In the genomic region with DNA sequence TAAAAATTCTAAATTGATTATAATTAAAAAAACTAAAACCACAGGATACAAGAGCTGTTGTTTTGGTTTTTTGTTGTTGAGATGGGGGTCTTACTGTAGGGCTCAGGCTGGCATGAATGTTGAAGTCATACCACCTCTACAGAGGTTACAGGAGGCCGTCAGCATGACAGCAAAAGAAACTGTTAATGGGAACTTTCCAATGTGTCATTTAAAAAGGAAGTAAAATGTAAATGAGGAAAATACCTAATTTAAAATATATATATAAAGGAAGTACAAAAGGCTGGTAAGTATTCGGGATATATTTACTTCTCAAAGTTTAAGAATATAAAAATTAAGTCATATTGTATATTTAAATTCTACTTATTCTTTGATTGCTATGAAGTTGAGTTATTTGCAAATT, we compare ENCODE assay signal across 20 mouse cellular contexts.
DNase-seq lines count a peak whose midpoint lies in the region; ATAC-seq and TF ChIP-seq lines count a peak whose summit lies in the region.
"Had no signal": no experiment of that assay in that cellular context is flagged by ENCODE, and none has a peak within 500 bp of the region (broad histone marks: within the 10 kb centered on the region; RNA-seq: fewer than 3 reads in every experiment).

No protein-coding gene starts in this region.

- peaks cover 0 to 38% of the 10 kb centered on the region in 2 experiments; a peak in 2 of 4 replicates for H3K4me1 ChIP-seq in CH12.LX (ENCODE audit: control insufficient read depth in 1 of 2, insufficient read depth in 2 of 2)
- no peaks in the 10 kb centered on the region for H3K4me1 ChIP-seq in midbrain, postnatal 0 days (ENCODE audit: insufficient read depth, low read length)

- H3K9me3 ChIP-seq in CH12.LX (replicated peaks; ENCODE audit: low read length) = no peaks in the 10 kb centered on the region
- no peaks in the 10 kb centered on the region for H3K9me3 ChIP-seq in midbrain, postnatal 0 days (ENCODE audit: low read length)
- H3K9me3 ChIP-seq: G1E had no signal

- TF ChIP-seq RAD21 in CH12.LX (IDR thresholded peaks at IDR 0.05; ENCODE audit: low read depth, low read length) = no peak

- H3K36me3 ChIP-seq in CH12.LX (replicated peaks in 1 of 2; ENCODE audit: control insufficient read depth in 1 of 2, insufficient read depth in 1 of 2, low read length in 1 of 2) = peaks cover 3 to 5% of the 10 kb centered on the region in 2 experiments
- peaks cover 13% of the 10 kb centered on the region for H3K36me3 ChIP-seq in midbrain, postnatal 0 days (ENCODE audit: insufficient read depth, low read length)

- TF ChIP-seq CTCF in CH12.LX (conservative IDR thresholded peaks at IDR 0.05 in 1 of 2, IDR thresholded peaks at IDR 0.05 in 1 of 2; ENCODE audit: low read depth in 2 of 2, low read length in 2 of 2) = no peak
- TF ChIP-seq CTCF in midbrain, postnatal 0 days (IDR thresholded peaks at IDR 0.05) = no peak

- WGBS in midbrain, postnatal 0 days = 92% methylated on average over 2 of the region's 2 CpGs

- TF ChIP-seq POLR2A in CH12.LX (IDR thresholded peaks at IDR 0.05; ENCODE audit: low read depth, low read length) = no peak

- H3K27me3 ChIP-seq in CH12.LX (replicated peaks) = no peaks in the 10 kb centered on the region
- no peaks in the 10 kb centered on the region for H3K27me3 ChIP-seq in midbrain, postnatal 0 days (ENCODE audit: insufficient read depth, low read length)
- H3K27me3 ChIP-seq: Patski had no signal

- no peak for ATAC-seq in midbrain, postnatal 0 days (ENCODE audit: low FRiP score)
- ATAC-seq: activated CD4-positive, CD25-positive, alpha-beta regulatory T cell, adult 4 months; CD4-positive, CD25-positive, alpha-beta regulatory T cell, adult 4 months; Patski had no signal

- no peak overlapping the region for H3K27ac ChIP-seq in CH12.LX (ENCODE audit: insufficient read depth, low read depth)
- H3K27ac ChIP-seq in midbrain, postnatal 0 days (ENCODE audit: low read depth, low read length) = no peak overlapping the region

- H3K79me2 ChIP-seq in CH12.LX (replicated peaks; ENCODE audit: control insufficient read depth, extremely low read depth, insufficient read depth, poor library complexity, severe bottlenecking) = no peaks in the 10 kb centered on the region

- TF ChIP-seq EP300 in CH12.LX (IDR thresholded peaks at IDR 0.05; ENCODE audit: low read length) = peak; percentile 56; the same call in 1 of the 2 replicates

- H3K4me2 ChIP-seq in CH12.LX (ENCODE audit: insufficient read depth, low read depth, poor library complexity, severe bottlenecking) = no peak overlapping the region; the same call in 1 of the 2 replicates
- no peak overlapping the region for H3K4me2 ChIP-seq in midbrain, postnatal 0 days (ENCODE audit: low read depth, low read length, poor library complexity, severe bottlenecking)

- DNase-seq in A20 (ENCODE audit: low read depth, low spot score) = peak; percentile 40
- DNase-seq in CH12.LX (ENCODE audit: extremely low read depth) = peak; percentile 22
- no peak for DNase-seq in embryo, embryonic 11 days
- DNase-seq in midbrain, postnatal 0 days (ENCODE audit: low spot score) = no peak
- DNase-seq: adrenal gland, adult 2 months; adrenal gland, adult 8-10 months; adrenal gland, postnatal 10 days; adrenal gland, postnatal 14 days; adrenal gland, postnatal 25 days; adrenal gland, postnatal 36 days; B cell, adult 2 months; cerebellum, adult 11 months; cerebellum, adult 11-12 months; cerebellum, adult 18-20 months; cerebellum, adult 2 months; cerebellum, adult 8-10 months had no signal

- dilution Hi-C loops in CH12.LX (cut with MboI; ENCODE audit: extremely low pct_ligation_motif_present, extremely low pct_unique_long_range_greater_than_20kb, low sequenced_read_pairs) = no loop called here

- in situ Hi-C loops in CH12.LX (cut with MboI; ENCODE audit: low pct_ligation_motif_present, low pct_unique_long_range_greater_than_20kb, low sequenced_read_pairs) = no loop called here

- H3K9ac ChIP-seq in CH12.LX (ENCODE audit: insufficient read depth, low read depth) = no peak overlapping the region
- no peak overlapping the region for H3K9ac ChIP-seq in midbrain, postnatal 0 days (replicated peaks; ENCODE audit: low read length, poor library complexity, severe bottlenecking)

- no peak overlapping the region for H3K4me3 ChIP-seq in CH12.LX (replicated peaks in 1 of 3; ENCODE audit: low read depth in 2 of 3, low read length in 2 of 3, poor library complexity in 1 of 3)
- no peak overlapping the region for H3K4me3 ChIP-seq in midbrain, postnatal 0 days (ENCODE audit: low read depth, low read length)

TF ChIP-seq in CH12.LX, 34 proteins besides CTCF, POLR2A, EP300 and RAD21:
- TF ChIP-seq ZNF384 (IDR thresholded peaks at IDR 0.05; ENCODE audit: low read depth, low read length) (no peak), JUN (IDR thresholded peaks at IDR 0.05; ENCODE audit: insufficient read depth, low read depth, low read length) (0 out of 2 replicates have a peak, but pooled peaks have one; percentile 7), IRF4 (IDR thresholded peaks at IDR 0.05; ENCODE audit: low read depth, low read length) (peak; percentile 58; the same call in 1 of the 2 replicates), JUND (conservative IDR thresholded peaks at IDR 0.05; ENCODE audit: low read depth, low read length) (0 out of 2 replicates have a peak, but pooled peaks have one; percentile 26)

Comparison
In these comparisons a context has a peak if more than half of its experiments do, and no peak if none do; other contexts are left out.
1. DNase-seq: peak in A20 (single experiment) and CH12.LX (single experiment); none in embryo, embryonic 11 days (single experiment) and midbrain, postnatal 0 days (single experiment).